Mouse (Mus musculus): ENCODE measurements around the gene Rab31.

GRCm38 (mm10) chr17:65788542-65789291 is 16.2 kb upstream of the Rab31 start:
- TF ChIP-seq POLR2A (IDR thresholded peaks at IDR 0.05; ENCODE audit: borderline replicate concordance, extremely low read depth, insufficient read depth, insufficient read length, poor library complexity, severe bottlenecking) (no peak), CTCF (IDR thresholded peaks at IDR 0.05; ENCODE audit: borderline replicate concordance, extremely low read depth, insufficient read depth, insufficient read length) (no peak)

Data from brain, embryonic 14.5 days (tissue).